Mouse (Mus musculus) ES-E14 (cell line): Measurements from ENCODE around the gene Rbfox1.

Experiments
- CHD2 ChIP-seq: IDR thresholded peaks from 2 replicates; pipeline ENCODE4 v1.6.1; 2014; ENCODE audit warnings: mild to moderate bottlenecking, low read depth, low read length, inconsistent platforms
- HCFC1 ChIP-seq: IDR thresholded peaks from 2 replicates; pipeline ENCODE4 v1.6.1; 2012; ENCODE audit warnings: low read length, inconsistent platforms, borderline replicate concordance; ENCODE audit not compliant: insufficient read depth
- MAFK ChIP-seq: IDR thresholded peaks from 2 replicates; pipeline ENCODE4 v1.6.1; 2014; ENCODE audit warnings: mild to moderate bottlenecking, low read depth, low read length, inconsistent platforms; ENCODE audit not compliant: insufficient read depth

- TF ChIP-seq MAFK (no peak), CHD2 (no peak), HCFC1 (no peak)
Measured at GRCm38 (mm10) chr16:6287699-6288098, 402.5 kb downstream of the Rbfox1 start.
